Mouse (Mus musculus) thymus, postnatal 10 days (tissue): ENCODE data around the gene Fkbp7.
A peak's percentile ranks its signal among the peaks of the same experiment; 100 is the strongest.

Experiments used
- DNase-seq, 2 experiments: peaks; one replicate each; pipeline ENCODE4 v3.0.0; 2021; ENCODE audit warnings: low spot score in 2 of 2

Fkbp7 gene

DNA sequence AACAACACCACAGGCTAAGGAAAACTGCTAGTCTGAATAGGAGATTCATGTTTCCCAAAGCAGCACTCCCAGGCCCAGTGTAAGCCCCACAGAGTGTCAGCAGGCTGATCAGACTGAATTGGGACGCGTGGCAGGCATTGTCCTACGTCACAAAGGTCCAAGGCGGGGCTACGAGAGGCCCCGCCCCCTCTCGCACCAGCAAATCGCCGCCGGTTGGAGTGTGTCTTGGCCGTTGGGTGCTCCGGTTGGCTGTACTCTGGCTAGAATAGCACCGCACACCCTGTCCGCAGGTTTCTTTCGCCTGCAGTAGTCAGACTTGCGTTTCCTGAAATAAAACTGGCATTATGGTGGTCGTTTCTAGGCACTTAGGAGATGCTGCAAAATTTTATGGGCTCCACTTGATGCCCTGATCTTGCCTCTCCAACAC lies at the start of gene Fkbp7:
Fkbp7 (minus strand) TSS at position 151 of the 427 bp plus-strand sequence.
- DNase-seq, result peak; percentile 73 to 89

DNA sequence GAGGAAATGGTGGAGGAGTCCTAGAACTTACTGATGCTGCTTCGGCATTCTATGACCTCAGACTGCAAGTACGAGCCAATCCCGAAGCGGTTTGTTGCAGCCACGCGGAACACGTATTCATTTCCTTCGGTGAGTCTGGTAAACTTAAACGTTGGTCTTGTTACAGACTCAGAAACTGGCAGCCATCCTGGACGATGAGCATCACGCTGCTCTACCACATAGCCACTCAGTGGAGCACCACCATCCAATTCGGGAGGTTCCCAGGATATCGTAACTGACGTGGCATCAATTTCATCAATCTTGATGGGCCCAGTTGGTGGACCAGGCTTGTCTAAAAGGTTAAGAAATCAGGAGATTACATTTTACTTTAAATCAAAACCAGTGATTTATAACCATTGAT lies 46.7 kb upstream of the Fkbp7 start:
- DNase-seq, result no peak

DNA sequence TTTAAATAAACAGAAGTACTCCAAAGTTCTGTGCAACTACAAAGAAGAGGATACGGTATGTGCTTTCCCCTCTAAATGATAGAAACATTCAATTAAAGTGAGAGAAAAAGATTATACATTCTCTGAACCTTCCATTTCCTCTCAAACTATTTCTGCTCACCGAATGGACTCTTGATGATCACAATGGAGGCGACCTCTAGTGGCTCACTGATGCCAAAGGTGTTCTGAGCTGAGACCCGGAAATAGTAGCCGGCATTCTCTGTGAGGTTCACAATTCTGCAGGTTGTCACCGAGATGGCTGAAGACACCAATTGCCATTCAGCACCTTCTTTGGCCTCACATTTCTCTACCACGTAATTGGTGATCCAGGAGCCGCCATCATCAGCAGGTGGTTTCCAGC lies 42.1 kb upstream of the Fkbp7 start:
- DNase-seq, result no peak

DNA sequence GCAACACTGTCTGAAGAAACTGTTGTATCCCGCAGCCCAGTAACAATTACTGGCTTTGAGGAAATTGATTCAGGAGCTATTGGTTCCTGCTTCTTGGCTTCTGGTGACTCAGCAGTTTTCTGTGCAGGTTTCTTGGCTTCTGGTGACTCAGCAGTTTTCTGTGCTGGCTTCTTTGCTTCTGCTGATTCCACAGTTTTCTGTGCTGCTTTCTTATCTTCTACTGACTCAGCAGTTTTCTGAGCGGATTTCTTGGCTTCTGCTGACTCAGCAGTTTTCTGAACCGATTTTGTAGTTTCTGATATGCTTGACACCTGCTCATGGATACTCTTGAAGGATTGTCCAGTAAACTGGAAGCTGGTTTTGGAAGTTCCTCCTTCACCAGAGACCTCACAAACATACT lies 35.6 kb upstream of the Fkbp7 start:
- DNase-seq, result no peak

DNA sequence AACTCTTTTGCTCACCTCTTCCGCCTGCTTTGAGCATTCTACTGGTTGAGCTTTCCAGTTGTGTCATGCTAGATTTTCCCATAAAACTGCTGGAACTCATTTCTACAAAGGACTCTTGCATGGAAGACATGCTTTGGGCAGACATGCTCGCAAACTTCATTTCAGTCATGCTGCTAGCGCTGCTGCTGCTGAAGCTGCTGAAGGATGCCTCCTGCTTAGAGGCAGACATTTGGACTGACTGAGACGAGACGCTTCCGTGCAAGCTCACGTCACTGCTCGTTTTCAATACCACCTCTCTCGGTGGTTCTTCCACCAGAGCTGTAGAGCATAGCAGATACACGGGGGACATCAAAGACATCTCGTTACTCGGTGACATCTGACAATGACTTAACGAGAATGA lies 32.7 kb upstream of the Fkbp7 start:
- DNase-seq, result no peak

DNA sequence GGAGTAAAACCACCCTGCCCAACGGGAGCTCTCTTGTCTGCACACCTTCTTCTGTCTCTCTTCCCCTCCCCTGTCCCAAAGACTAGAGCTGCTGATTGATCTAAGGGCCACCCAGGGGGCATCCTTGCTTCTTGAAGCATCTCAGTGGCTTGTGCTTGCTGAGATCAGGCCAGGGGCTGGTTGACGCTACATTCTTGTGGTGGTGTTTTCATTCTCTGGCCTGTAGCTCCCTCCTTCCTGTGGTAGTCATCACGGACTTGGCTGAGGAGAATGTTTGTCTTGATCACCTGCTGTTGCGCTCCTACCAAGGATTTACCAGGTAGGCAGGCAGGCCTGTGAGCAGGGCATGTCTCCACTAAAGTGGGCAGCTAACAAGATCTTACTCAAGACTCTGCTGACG lies 29.8 kb upstream of the Fkbp7 start:
- no peak for DNase-seq

DNA sequence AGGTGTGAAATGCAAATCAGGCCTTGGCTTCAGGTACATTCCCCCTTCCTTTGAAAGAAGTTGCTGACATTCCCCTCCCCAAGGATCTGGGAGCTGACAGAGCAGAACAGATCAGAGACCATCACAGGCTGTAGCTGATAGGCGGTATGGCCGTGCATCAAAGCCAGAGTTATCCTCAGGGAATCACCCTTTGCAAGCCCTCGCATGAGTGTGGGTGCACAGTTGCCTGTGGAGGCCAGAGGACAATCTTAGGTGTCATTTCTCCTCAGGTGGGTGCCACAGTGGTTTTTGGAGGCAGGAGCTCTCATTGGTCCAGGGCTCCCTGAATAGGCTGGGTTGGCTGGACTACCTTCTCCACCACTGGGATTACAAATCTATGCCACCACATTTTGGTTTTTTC lies 29.3 kb upstream of the Fkbp7 start:
- no peak for DNase-seq

DNA sequence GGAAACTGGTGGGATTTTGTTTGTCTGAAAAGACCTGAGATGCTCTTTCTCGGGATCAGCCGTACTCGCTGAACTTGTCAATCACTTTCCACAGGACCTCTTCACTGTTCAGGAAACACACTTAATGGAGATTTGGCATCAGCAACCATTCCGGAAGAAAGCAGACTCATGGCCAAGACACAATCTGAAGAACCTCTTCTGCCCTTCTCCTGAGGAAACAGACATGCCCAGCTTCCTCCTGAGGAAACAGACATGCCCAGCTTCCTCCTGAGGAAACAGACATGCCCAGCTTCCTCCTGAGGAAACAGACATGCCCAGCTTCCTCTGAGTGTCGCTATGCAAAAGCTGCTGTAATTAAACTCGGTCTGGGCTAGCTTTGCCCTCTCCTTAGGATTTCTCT lies 22.4 kb upstream of the Fkbp7 start:
- DNase-seq, result no peak

DNA sequence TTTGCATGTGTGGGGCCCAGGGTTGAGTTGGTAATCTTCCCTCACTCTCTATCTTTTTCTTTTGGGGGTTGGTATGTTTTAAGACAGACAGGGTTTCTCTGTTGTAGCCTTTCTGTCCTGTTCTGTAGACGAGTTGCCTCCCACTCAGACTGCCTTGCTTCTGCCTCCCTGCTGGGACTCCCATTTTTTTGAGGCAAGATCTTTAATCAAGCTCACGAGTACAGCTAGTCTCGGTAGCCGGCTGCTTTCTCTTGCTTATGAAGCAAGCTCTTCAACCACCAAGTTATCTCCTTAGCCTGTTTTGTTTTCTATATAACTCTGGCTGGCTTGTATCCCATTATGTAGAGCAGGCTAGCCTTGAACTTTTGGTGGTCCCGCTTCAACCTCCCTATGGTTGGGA lies 20.8 kb upstream of the Fkbp7 start:
- no peak for DNase-seq

DNA sequence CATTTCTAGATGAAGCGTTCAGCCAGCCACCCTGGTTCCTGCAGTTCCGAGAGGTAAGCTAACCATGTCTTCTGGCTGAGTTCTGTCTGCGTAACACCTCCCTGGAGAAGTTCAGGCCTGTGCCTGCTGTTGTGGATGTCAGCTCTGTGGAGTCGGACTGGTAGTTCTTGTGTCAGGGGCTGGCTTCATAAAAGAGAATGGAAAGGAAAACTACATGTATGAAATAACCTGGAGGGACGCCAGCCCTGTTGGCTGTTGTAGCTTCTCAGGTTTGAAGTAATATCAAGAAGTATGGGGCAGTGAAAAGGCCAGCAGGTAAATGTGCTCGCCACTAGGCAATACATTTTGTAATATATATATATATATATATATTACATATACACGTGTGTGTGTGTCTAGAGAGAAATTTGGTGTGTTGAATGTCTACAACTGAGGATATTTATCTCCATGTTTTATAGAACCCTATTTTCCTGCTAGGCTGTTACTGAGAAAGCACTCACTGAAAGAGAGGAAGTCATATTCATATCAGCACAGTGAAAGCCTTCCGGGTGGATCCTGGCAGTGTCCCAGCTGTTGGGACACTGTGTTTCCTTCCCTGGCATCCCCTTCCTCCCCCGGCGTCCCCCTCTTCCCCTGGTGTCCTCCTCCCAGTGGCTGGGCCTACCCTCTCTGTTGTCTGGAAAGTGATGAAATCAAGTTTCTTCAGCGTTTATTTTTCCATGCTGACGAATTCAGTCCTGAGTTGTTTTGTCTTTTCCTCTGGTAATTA lies 17.7 kb upstream of the Fkbp7 start:
- DNase-seq, result no peak

DNA sequence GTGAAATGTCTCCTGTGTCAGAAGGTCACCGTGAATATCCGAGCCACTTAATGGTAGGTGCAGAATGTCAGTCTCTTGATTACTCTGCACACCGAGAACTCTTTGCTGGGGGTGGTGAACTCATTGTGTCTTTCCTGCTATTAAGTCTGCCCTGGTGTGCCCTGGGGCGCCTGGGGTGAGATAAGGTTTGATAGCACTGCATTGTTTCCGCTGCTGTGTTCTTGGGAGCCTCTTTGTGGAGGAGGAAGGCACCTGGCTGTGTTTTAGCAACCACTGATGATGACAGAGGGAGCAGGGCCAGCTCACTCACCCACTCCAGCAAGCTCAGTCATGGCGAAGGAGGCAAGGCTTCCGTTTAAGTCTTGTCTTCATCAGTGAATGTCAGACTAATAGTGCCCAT lies 15.2 kb upstream of the Fkbp7 start:
- no peak for DNase-seq

DNA sequence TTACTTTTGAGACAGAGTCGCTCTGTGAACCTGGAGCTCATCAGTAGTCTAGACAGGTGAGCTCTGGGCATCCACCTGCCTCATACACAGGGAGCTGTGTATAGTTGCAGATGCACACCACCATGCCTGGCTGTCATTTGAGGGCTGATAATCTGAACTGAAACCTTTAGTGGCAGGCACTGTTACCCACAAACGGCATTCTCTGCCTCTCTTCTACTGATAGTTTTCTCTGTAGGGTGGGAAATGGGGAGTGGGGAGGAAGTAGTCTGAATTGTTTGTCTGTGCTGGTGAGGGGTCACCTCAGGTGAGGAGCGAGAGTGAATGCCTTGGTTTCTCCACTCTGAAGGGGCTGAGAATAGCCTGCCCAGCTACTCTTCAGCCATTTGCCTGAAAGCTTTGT lies 14.7 kb upstream of the Fkbp7 start:
- no peak for DNase-seq

DNA sequence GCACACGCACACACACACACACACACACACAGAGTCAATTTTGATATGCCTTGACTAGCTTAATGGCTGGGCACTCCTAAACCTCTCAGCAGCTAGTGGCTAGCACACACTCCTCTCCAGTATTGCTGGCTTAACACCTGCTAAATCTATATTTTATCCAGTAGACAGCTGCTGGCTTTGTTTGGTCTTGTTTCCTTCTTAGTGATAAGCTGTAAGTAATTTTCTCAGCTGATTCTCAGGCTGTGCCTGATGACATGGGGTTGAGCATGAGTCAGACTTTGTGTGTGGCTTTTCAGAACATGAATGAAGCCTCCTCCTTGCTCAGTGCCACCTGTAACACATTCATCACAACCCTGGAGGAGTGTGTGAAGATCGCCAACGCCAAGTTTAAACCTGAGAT lies 14.1 kb upstream of the Fkbp7 start:
- no peak for DNase-seq

DNA sequence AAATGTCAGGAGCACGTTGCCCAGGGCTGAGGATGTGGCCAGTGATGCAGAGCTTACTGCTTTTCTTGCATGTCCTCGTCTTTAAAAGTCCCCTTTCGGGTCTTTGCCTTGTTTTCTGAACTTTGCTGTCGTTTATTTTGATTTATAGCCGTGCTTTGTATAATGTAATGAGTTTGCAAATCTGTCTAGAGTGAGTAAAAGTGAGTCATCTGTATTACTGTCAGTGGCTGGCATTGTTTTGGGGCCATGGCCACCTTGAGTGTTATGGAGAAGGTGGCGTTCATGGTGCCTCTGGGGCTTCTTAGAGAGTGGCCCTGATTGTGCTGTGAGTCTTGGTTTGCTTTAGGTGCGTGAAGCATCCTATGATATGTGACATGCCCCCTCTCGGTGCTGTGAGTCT lies 9.4 kb upstream of the Fkbp7 start:
- no peak for DNase-seq

DNA sequence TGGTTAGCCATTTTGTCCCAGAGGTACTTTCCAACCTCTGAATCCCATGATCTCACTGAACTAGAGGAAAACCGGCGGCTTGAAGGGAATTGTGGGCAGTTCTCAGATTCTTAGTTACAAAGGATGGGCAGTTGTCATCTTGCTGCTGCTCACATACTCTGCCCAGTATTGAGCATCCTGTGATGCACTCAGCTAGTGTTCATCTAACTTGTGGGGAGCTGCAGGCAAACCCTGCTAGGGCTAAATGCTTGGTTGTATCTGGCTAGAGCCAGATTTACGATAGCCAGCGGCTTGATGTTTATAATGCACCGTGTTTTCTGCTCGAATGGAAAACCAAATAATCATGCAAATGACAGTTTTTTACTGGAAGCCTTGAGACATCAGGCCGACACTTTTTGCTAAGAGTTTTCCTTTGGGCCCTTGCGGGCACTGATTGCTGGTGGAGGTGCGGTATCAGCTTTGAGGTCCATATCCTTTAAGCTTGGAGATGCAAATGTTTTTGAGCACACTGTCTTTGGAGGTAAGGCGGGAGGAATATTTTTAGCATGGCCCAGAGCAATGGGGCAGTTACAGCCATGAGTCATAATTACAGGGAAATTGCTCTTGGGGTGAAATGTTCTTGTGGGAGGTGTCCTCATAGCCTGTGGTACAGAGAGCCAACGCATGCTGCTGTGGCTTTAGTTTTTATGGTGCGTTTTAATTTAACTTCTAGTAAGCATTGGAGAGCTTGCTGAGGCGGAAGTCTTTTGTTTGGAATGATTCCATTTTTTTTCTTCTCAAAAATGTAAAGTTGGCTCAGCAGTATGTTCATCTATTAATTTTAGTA lies 3.7 kb upstream of the Fkbp7 start:
- DNase-seq, result no peak

DNA sequence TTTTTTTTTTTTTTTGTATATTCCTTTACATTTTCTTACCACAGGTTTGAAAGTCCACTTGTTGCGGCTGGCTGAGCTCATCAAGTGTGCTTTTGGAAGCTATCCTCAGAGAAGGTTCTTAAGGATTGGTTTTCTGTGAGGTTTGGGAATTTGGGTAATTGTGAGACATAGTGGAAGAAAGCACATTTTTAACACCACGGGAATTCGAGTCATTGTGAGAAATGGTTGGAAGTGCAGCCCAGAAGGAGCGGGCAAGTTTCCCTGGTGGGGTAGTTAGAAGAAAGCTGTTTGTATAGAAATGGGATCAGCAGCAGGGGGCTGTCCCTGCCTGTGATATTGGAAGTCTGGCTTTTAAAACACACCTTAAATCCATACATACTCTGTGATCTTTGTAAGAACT lies 3.0 kb upstream of the Fkbp7 start:
- DNase-seq, result no peak

DNA sequence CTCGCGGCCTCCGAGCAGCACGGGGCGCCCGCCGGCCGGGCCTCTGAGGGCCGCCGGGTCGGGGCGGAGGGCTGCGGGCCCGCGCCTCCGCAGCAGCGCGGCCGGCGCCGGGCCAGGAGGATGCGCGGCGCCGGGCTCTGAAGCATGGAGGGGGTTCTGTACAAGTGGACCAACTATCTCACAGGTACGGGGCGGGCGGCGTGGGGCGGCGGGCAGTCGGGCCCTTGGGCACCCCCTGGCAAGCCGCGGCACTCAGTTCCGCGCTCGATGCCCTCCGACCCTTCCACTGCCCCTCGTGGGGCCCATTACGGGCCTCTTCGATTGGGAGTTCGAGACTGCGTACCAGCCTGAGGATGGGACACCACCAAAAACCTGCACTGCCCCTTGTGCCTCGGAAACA lies 2.5 kb upstream of the Fkbp7 start:
- peak; percentile 16 to 20 for DNase-seq

DNA sequence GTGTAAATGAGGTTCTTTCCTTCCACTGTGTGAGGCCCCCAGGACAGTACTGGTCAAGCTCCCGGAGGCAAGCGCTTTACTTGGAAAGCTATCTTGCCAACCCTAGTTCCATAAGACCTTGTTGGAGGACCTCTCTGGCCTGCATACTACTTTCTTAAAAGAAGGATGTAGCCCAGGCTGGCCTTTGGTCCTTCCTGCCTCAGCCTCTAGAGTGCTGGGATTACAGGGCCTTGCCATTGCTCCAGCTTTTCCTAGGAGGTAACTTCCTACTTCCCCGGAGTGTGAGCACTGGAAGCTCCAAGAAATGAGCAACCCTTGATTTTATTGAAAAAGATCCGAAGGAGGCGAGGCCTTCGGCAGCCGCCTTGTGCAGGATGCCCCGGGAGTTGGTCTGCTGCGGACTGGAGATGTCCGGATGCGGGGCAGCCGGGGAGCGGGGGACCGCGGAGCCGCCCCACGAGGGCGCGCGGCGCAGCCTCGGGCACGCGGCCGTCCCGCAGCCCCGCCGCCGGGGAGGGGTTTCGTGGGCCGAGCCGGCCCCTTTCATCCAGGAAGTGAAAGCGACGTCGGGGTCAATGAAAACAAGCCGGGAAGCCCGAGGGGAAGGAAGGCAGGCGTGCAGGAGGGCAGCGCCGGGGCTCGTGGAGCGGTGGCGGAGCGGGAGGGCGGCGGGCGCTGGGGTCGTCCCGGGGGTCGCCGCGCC lies 2.0 kb upstream of the Fkbp7 start, which contains the start of gene Plekha3:
Plekha3 (plus strand) TSS at position 557 of the 703 bp plus-strand sequence.
- peak; percentile 55 to 64 for DNase-seq

DNA sequence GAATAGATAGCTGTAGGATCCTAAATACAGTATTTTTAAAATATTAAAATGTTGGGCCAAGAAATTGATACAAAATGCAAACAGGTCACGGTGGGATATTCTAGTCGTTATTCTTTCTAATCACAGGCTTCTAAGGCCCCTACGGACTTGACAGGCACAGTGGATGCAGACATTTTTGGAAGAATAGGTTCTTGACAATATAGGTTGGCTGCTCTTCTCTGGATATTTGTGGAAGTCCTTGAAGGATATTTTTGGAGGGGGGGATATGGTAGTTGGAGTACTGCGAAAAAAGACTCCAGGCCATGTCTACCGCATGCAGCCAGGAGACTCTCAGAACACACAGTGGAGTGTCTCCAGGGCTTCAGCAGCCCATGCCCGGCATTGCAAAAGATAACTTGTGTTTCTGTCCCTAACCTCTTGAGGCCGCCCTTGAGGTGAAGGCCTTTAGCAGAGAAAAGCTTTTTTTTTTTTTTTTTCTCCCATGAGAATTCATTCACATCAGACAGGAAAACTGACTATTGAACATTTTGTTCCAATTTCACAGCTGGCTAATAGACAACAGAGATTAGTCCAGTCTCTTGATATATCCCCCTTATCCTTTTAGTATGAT lies 661 bp upstream of the Fkbp7 start:
- DNase-seq, result peak; percentile 50 to 60

DNA sequence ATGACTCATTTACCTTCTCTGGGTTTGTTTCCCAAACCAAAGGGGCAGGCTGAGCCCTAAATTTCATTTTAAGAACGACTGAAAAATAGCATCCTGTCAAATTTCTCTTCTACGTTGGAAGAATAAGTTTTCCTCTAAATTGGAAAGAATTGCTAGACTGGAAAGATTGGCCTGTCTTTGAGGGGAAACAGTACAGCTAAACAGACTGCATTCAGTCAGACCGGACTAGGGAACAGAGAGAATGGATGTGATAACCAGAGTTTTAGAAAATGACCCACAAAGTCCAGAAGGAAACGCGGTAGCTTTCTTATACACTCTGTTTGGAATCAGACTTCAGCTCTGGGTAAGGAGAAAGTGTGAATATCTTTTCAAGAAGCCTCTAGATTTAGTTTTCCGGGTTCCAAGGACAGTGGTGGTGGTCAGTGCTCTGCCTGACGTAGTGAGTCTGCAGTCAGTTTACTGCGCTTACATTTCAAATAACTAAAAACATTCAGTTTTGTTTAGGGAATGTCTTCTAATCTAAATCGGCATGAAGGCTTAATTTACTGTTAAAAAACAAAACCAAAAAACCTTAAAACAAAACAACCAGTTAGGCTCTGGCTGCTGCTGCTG lies 676 bp downstream of the Fkbp7 start:
- DNase-seq, result no peak

DNA sequence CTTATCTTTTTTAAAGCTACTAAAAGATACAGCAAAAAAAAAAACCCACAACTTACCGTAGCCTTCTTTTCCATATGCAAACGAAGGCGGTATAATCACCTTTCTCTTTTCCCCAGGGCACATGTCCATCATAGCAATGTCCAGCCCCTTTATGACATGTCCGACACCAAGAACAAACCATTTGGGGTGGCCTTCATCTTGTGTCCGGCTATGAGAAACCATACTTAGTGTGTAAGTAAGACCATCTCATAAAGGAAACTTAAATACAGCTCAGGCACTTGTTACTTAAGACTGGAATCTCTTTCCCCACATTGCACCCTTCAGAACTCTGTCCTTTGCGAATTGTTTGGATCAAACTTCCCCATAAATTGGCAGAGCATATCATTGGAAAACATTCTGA lies 1.3 kb downstream of the Fkbp7 start:
- DNase-seq, result no peak

DNA sequence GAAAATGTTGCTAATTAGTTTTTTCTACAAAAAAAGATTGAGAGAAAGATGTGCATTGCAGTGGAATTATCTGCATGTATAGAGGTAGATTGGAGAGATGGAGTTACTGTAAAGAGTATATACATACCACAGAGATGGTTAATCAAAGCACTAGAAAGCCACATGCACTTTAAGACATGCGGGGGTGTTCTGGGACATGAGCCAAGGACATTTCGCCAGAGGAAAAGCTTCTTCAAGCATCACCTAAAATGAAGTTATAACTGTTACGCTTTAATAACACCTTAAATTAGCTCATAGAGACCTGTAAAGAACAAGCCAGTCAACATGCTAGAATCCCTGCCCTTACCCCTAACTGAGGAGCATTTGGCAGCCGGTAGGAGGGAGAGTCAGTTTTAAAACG lies 5.7 kb downstream of the Fkbp7 start:
- DNase-seq, result no peak
